Mouse (Mus musculus) gonadal fat pad, adult 2 months (tissue): ENCODE measurements around the gene Eppin. TPM values are rescaled to one million over a fixed set of nuclear protein-coding genes. Genes with fewer than 3 reads are reported as not detected.
"Not testable (repeated sequence)": the region's sequence is repeated elsewhere in the genome, so short reads cannot be mapped to it uniquely, and the experiment has no call there.

ENCODE experiments used
- DNase-seq: peaks from one replicate; pipeline ENCODE4 v3.0.0-alpha.2; 2012; ENCODE audit warnings: low read depth
- polyA plus RNA-seq: library from polyadenylated mRNA; depleted of rRNA; stranded (reverse); fragments of >200 nt; gene quantifications from 2 replicates; pipeline ENCODE4 v1.2.3, GENCODE M21; 2012; rRNA removed

The Eppin gene
- 211 and 222 TPM in 2 replicates for polyA plus RNA-seq

GRCm38 (mm10) chr2:164593494-164593893, at the start of gene Eppin:
Eppin (minus strand) TSS chr2:164593594.
- no peak for DNase-seq

GRCm38 (mm10) chr2:164641881-164642673, 48.7 kb upstream of the Eppin start:
- DNase-seq, result no peak

- no peak for DNase-seq
Measured at GRCm38 (mm10) chr2:164641129-164641528, 47.7 kb upstream of the Eppin start.

GRCm38 (mm10) chr2:164638696-164639095, 45.3 kb upstream of the Eppin start, which contains the start of gene Wfdc16:
Wfdc16 (minus strand) TSS chr2:164638796.
- no peak for DNase-seq

GRCm38 (mm10) chr2:164635266-164635665, 41.9 kb upstream of the Eppin start:
- no peak for DNase-seq

GRCm38 (mm10) chr2:164621775-164622174, 28.4 kb upstream of the Eppin start:
- no peak for DNase-seq

- no peak for DNase-seq
Measured at GRCm38 (mm10) chr2:164619050-164619449, 25.7 kb upstream of the Eppin start.

GRCm38 (mm10) chr2:164615386-164615785, 22.0 kb upstream of the Eppin start:
- DNase-seq, result no peak

- not testable (repeated sequence) for DNase-seq
Measured at GRCm38 (mm10) chr2:164613471-164613870, 20.1 kb upstream of the Eppin start, which contains the start of the genes Wfdc6b and Wfdc8. Wfdc6b (plus strand) TSS chr2:164613522. Wfdc8 (minus strand) TSS chr2:164613626.

GRCm38 (mm10) chr2:164608781-164609180, 15.4 kb upstream of the Eppin start:
- DNase-seq, result no peak

GRCm38 (mm10) chr2:164604411-164604810, 11.0 kb upstream of the Eppin start:
- no peak for DNase-seq

- DNase-seq, result no peak
Measured at GRCm38 (mm10) chr2:164603482-164603881, 10.1 kb upstream of the Eppin start.

- DNase-seq, result no peak
Measured at GRCm38 (mm10) chr2:164600179-164600578, 6.8 kb upstream of the Eppin start.

- DNase-seq, result no peak
Measured at GRCm38 (mm10) chr2:164592014-164592413, 1.4 kb downstream of the Eppin start.

GRCm38 (mm10) chr2:164585025-164585725, 8.2 kb downstream of the Eppin start, which contains the start of gene Wfdc6a:
Wfdc6a (minus strand) TSS chr2:164585447.
- not testable (repeated sequence) for DNase-seq

- not testable (repeated sequence) for DNase-seq
Measured at GRCm38 (mm10) chr2:164573359-164573758, 20.0 kb downstream of the Eppin start, which contains the start of gene Spint3. Spint3 (minus strand) TSS chr2:164573459.

GRCm38 (mm10) chr2:164567460-164567859, 25.9 kb downstream of the Eppin start:
- no peak for DNase-seq

GRCm38 (mm10) chr2:164566997-164567396, 26.4 kb downstream of the Eppin start:
- DNase-seq, result no peak

- DNase-seq, result no peak
Measured at GRCm38 (mm10) chr2:164564346-164564745, 29.0 kb downstream of the Eppin start.

GRCm38 (mm10) chr2:164563339-164564038, 29.9 kb downstream of the Eppin start:
- no peak for DNase-seq

- DNase-seq, result no peak
Measured at GRCm38 (mm10) chr2:164562391-164563188, 30.8 kb downstream of the Eppin start, which contains the start of gene Wfdc2. Wfdc2 (plus strand) TSS chr2:164562413.
